Mouse (Mus musculus) bone marrow, adult 2 months (tissue): ENCODE measurements around the gene Mipol1. TPM values are rescaled to one million over a fixed set of nuclear protein-coding genes. Genes with fewer than 3 reads are reported as not detected.

Experiments used
- H3K27ac ChIP-seq: fragments of 200-500 bp; 2 replicates; pipeline ENCODE4 v1.5.1; 2012; ENCODE audit warnings: low read depth, mild to moderate bottlenecking, control low read depth, inconsistent platforms, low read length; ENCODE audit not compliant: control insufficient read depth, poor library complexity, insufficient read depth
- H3K4me1 ChIP-seq: fragments of 200-500 bp; 2 replicates; pipeline ENCODE4 v1.6.1; 2011; ENCODE audit warnings: low read length; ENCODE audit not compliant: control insufficient read depth, insufficient read depth
- H3K4me3 ChIP-seq: fragments of 200-500 bp; replicated peaks from 2 replicates; pipeline ENCODE3; 2011; ENCODE audit warnings: mild to moderate bottlenecking, low read depth, low read length, control low read depth; ENCODE audit not compliant: control insufficient read depth
- CTCF ChIP-seq: fragments of 200-500 bp; IDR thresholded peaks from 2 replicates; pipeline ENCODE4 v1.5.1; 2011; ENCODE audit warnings: low read length, control low read depth; ENCODE audit not compliant: control insufficient read depth, insufficient read depth
- POLR2A ChIP-seq: fragments of 200-500 bp; IDR thresholded peaks from 2 replicates; pipeline ENCODE4 v1.6.1; 2011; ENCODE audit warnings: low read depth, mild to moderate bottlenecking, control low read depth, low read length, borderline replicate concordance; ENCODE audit not compliant: control insufficient read depth
- WGBS: fragments of 180-500 bp; shearing (Covaris S2); methylation state at CpG from one replicate; pipeline ENCODE4 v1.1.7; 2018; 5-methylcytosine and 5-hydroxymethylcytosine counted together
- polyA plus RNA-seq: library from polyadenylated mRNA; stranded (reverse); fragments of >200 nt; gene quantifications from 2 replicates; pipeline ENCODE4 v1.2.4, GENCODE M21; 2011; ENCODE audit warnings: low replicate concordance; ENCODE audit not compliant: missing spikeins, insufficient read depth, insufficient read length

The Mipol1 gene
- 2.5 and 3.3 TPM in 2 replicates for polyA plus RNA-seq

DNA sequence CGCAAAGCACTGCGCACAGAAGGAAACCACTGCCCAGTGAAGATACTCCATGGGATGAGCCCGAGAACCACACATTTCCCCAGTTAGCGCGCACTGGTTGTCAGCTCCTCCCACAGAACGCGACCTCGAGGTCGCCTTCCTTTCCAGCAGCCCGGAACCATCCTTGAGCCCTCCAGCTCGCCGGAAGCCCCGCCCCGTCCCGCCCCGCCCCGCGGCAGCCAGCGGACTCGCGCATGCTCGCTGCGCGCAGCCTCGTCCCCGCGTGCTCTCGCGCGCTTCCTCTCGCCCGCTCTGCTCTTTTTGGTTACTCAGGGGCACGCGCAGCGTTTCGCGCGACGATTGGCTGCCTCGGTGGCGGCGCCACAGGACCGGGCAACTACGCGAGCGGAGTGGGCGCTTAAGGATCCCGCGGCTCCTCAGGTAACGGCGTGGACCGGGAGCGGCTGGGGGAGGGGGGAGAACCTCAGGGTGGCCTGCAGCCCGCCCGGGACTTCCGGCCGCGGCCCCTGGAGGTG is at the start of gene Mipol1, which contains the start of gene Prps1l3:
Gene Mipol1 (plus strand): TSS at position 236 of the 515 bp plus-strand sequence.
Gene Prps1l3 (plus strand): TSS at position 221 of the 515 bp plus-strand sequence.
- H3K27ac ChIP-seq = peak within 1 kb of the TSS; percentile 95
- under 1% methylated on average over 58 of the region's 58 CpGs for WGBS
- TF ChIP-seq POLR2A = peak; percentile 66
- TF ChIP-seq CTCF = no peak
- H3K4me3 ChIP-seq = peak within 1 kb of the TSS; percentile 100
- H3K4me1 ChIP-seq = no peaks in the 10 kb centered on the region; the same call in 1 of the 2 replicates

GRCm38 (mm10) chr12:57184401-57185147 is 45.7 kb upstream of the Mipol1 start:
- Histone ChIP-seq H3K27ac (no peak overlapping the region), H3K4me3 (no peak overlapping the region)

GRCm38 (mm10) chr12:57185475-57185874 is 44.8 kb upstream of the Mipol1 start:
- TF ChIP-seq CTCF (no peak), POLR2A (no peak)
- H3K4me1 ChIP-seq = no peaks in the 10 kb centered on the region
- H3K27ac ChIP-seq = no peak overlapping the region
- H3K4me3 ChIP-seq = no peak overlapping the region
- 0% methylated on average over 1 of the region's 1 CpGs for WGBS

More at GRCm38 (mm10) chr12:57184401-57185147, 45.7 kb upstream of the Mipol1 start:
- WGBS = 50% methylated on average over 2 of the region's 2 CpGs
- no peak for TF ChIP-seq POLR2A
- no peak for TF ChIP-seq CTCF
- H3K4me1 ChIP-seq = no peaks in the 10 kb centered on the region

DNA sequence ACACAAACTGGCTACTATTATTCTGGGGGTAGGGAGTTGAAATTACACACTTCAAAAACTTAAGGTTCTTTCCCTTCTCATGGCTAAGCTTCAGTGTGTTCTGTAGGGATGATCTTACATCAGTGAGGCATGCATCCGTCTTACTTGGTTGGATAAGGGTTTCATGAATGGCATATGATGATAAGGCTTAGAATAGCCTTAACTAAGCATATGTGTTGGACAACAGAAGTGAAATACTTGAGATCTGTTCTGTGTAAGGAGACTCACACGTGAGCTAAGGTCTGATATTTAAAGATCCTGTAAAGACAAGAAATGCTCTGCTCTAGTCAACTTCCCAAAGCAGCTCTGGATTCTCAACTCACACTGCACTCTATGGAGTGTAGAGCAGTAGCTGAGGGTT is 44.1 kb upstream of the Mipol1 start:
- no peak overlapping the region for H3K4me3 ChIP-seq
- H3K27ac ChIP-seq = no peak overlapping the region
- H3K4me1 ChIP-seq = no peaks in the 10 kb centered on the region
- 45% methylated on average over 2 of the region's 2 CpGs for WGBS
- TF ChIP-seq POLR2A (no peak), CTCF (no peak)

GRCm38 (mm10) chr12:57187032-57187431 is 43.2 kb upstream of the Mipol1 start:
- no peak overlapping the region for H3K4me3 ChIP-seq
- no peaks in the 10 kb centered on the region for H3K4me1 ChIP-seq
- H3K27ac ChIP-seq = no peak overlapping the region
- WGBS = 72% methylated on average over 4 of the region's 4 CpGs
- TF ChIP-seq CTCF (no peak), POLR2A (no peak)

DNA sequence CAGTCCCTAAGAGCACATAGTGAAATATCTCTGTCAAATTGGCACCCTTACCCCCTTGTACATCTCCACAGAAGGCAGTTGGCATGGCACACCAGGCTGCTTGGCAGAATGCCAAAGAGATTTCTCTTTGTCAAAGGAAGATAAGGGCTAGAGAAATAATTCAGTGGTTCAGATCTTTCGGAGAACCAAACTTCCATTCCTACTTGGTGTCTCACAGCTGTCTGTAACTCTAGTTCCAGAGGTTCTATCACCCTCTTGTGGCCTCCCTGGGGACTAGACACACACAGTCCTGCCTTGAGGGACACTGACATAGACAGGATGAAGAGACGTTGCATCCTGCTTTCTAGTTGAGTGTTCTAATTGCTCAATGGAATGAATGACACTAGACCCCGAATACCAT is 35.6 kb upstream of the Mipol1 start:
- H3K4me1 ChIP-seq = no peaks in the 10 kb centered on the region; the same call in 1 of the 2 replicates
- 25% methylated on average over 3 of the region's 3 CpGs for WGBS
- H3K4me3 ChIP-seq = peak overlapping the region; percentile 53
- TF ChIP-seq CTCF (peak; percentile 49; the same call in 1 of the 2 replicates), POLR2A (no peak)
- no peak overlapping the region for H3K27ac ChIP-seq

GRCm38 (mm10) chr12:57196286-57196607 is 34.0 kb upstream of the Mipol1 start:
- 17% methylated on average over 8 of the region's 8 CpGs for WGBS
- peak overlapping the region; percentile 75 for H3K4me3 ChIP-seq
- H3K27ac ChIP-seq = peak overlapping the region; percentile 96
- no peak for TF ChIP-seq POLR2A
- H3K4me1 ChIP-seq = no peaks in the 10 kb centered on the region; the same call in 1 of the 2 replicates

DNA sequence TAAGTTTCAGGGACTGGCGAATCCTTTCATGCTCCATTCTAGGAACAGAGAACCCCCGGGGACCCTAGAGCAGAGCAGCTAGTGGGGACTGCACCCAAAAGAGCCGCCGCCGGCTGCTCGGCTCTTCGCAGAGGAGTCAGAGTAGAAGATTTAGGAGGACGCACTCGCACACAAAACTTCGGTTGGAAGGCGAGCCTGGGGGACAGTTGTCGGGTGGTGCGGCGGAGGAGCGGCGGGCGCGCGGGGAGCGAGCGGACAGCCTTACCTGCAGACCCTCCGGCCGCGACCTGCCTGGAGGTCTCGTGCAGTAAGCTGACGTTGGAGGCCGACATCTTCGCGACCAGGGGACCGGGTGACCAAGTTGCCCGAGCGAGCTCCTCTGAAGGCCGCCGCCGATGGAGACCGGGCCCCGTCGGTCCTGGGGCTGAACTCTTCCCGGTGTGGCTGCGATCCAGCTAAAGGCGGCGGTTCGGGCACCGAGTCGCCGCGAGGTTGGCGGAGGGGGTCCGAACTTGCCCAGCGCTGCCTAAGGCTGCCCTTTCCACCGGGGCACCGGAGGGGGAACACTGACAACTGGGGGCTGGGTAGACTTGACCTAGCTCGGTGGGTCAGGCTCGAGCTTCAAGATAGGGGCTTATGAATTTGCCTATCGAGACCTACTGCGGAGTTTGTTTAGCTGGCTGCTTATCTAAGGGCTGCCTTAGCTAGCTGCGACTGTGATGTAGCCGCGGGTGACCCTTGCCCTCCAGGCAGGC is 33.4 kb upstream of the Mipol1 start:
- Histone ChIP-seq H3K27ac (peak overlapping the region; percentile 96), H3K4me3 (peak overlapping the region; percentile 75), H3K4me1 (no peaks in the 10 kb centered on the region; the same call in 1 of the 2 replicates)
- WGBS = 3% methylated on average over 59 of the region's 59 CpGs
- TF ChIP-seq POLR2A (no peak; the same call in 1 of the 2 replicates), CTCF (no peak)
